Mouse (Mus musculus): Measurements from ENCODE around the gene Rapgef1.

GRCm38 (mm10) chr2:29724664-29725365, 105.3 kb downstream of the Rapgef1 start:
- TF ChIP-seq POLR2A (IDR thresholded peaks at IDR 0.05; ENCODE audit: borderline replicate concordance, extremely low read depth, low read depth, low read length): no peak
- no peak for TF ChIP-seq CTCF (IDR thresholded peaks at IDR 0.05; ENCODE audit: insufficient read depth, low read length)
